Mouse (Mus musculus) left cerebral cortex, postnatal 25 days (tissue): ENCODE data around the gene Krt79. TPM values are rescaled to one million over a fixed set of nuclear protein-coding genes. Genes with fewer than 3 reads are reported as not detected.

Experiments
- DNase-seq, 2 experiments: peaks; one replicate each; pipeline ENCODE4 v3.0.0; 2022; ENCODE audit warnings: low spot score in 2 of 2, mixed read lengths in 1 of 2
- intact Hi-C: fragments of 180-260 bp; cut with DNase I; formaldehyde crosslinking; loops from one replicate; pipeline ENCODE4 v1.15.1; 2025
- microRNA-seq, 2 experiments: library from miRNA; unstranded; fragments of <30 nt; microRNA quantifications; one replicate each; pipeline ENCODE4 v1.2.0; 2022
- total RNA-seq, 2 experiments: library from RNA; stranded (reverse); gene quantifications; 2 replicates each; pipeline ENCODE4 v1.2.3; 2021

The Krt79 gene
- total RNA-seq, 2 experiments from 2014 or later, result not detected

- peak in 1 of 2 experiments; percentile 8 for DNase-seq
These were observed 1.8 kb upstream of the Krt79 start for GRCm38 (mm10) chr15:101941948-101942347.

GRCm38 (mm10) chr15:101938600-101939308 lies 1.4 kb downstream of the Krt79 start:
- intact Hi-C loops, result no loop called here
- no peak for DNase-seq

More at GRCm38 (mm10) chr15:101941948-101942347, 1.8 kb upstream of the Krt79 start:
- intact Hi-C loops, result no loop called here

- intact Hi-C loops, result no loop called here
- DNase-seq, result no peak
These were observed 7.1 kb downstream of the Krt79 start for GRCm38 (mm10) chr15:101933024-101933423.

GRCm38 (mm10) chr15:101929666-101930065 lies 10.5 kb downstream of the Krt79 start:
- DNase-seq, result no peak
- intact Hi-C loops, result no loop called here

GRCm38 (mm10) chr15:101929087-101929486 lies 11.0 kb downstream of the Krt79 start:
- no peak for DNase-seq
- intact Hi-C loops, result no loop called here

- intact Hi-C loops, result no loop called here
- DNase-seq, result no peak
These were observed 12.6 kb downstream of the Krt79 start for GRCm38 (mm10) chr15:101927340-101928080.

GRCm38 (mm10) chr15:101925041-101925440 lies 15.1 kb downstream of the Krt79 start:
- DNase-seq, result no peak
- intact Hi-C loops, result no loop called here

GRCm38 (mm10) chr15:101924635-101925034 lies 15.5 kb downstream of the Krt79 start, which contains the start of gene Krt4:
Gene Krt4, minus strand, starts transcription at chr15:101924735.
- intact Hi-C loops, result no loop called here
- DNase-seq, result no peak

- intact Hi-C loops, result no loop called here
- DNase-seq, result no peak
These were observed 17.8 kb downstream of the Krt79 start for GRCm38 (mm10) chr15:101922296-101922695.

GRCm38 (mm10) chr15:101916072-101916471 lies 24.1 kb downstream of the Krt79 start:
- no peak for DNase-seq
- intact Hi-C loops, result no loop called here

- intact Hi-C loops, result loop anchor here (5.0 kb wide), 1 partner anchor 318 kb away; no protein-coding TSS in a partner anchor
- DNase-seq, result no peak
These were observed 35.3 kb downstream of the Krt79 start for GRCm38 (mm10) chr15:101904849-101905248.

- intact Hi-C loops, result no loop called here
- no peak for DNase-seq
These were observed 37.7 kb downstream of the Krt79 start for GRCm38 (mm10) chr15:101902171-101903149.

- no peak for DNase-seq
- intact Hi-C loops, result loop anchor here (5.0 kb wide), 1 partner anchor 162 kb away; no protein-coding TSS in a partner anchor
These were observed 44.9 kb downstream of the Krt79 start for GRCm38 (mm10) chr15:101895216-101895615.

- intact Hi-C loops, result no loop called here
- DNase-seq, result no peak
These were observed 47.3 kb downstream of the Krt79 start, which contains the start of gene Krt76 for GRCm38 (mm10) chr15:101892820-101893219. Gene Krt76, minus strand, starts transcription at chr15:101892920.

GRCm38 (mm10) chr15:101879776-101880175 lies 60.3 kb downstream of the Krt79 start:
- DNase-seq, result no peak
- intact Hi-C loops, result loop anchor here (5.0 kb wide), 1 partner anchor 77 kb away; the partner anchor contains the start of gene Krt73

Small RNA genes within 50 kb of the gene (microRNA-seq; reads per million reads assigned to microRNA genes)
- 0 reads per million in 2 experiments for gene Gm44356

Other genes with a start within 250 kb of the Krt79 start
- not detected for gene Krt6a, start 246.0 kb downstream of the Krt79 start, total RNA-seq
- gene Krt5, start 227.4 kb downstream of the Krt79 start, total RNA-seq, result not detected
- not detected for gene Krt71, start 197.2 kb downstream of the Krt79 start, total RNA-seq
- gene Krt72, start 153.9 kb downstream of the Krt79 start, total RNA-seq, result not detected
- 1 to 10 TPM; 1.3 to 2.0 TPM for gene Krt73, start 138.0 kb downstream of the Krt79 start, total RNA-seq
- under 1 TPM; 0.16 to 0.23 TPM for gene Krt2, start 122.2 kb downstream of the Krt79 start, total RNA-seq
- 1 to 10 TPM; 2.4 to 2.5 TPM for gene Krt1, start 89.5 kb downstream of the Krt79 start, total RNA-seq
- 10 to 100 TPM; 10.1 to 12.6 TPM for gene Krt77, start 70.6 kb downstream of the Krt79 start, total RNA-seq
- not detected for gene Krt76, start 47.4 kb downstream of the Krt79 start, total RNA-seq
- not detected for gene Krt4, start 15.6 kb downstream of the Krt79 start, total RNA-seq
- not detected for gene Krt78, start 14.0 kb upstream of the Krt79 start, total RNA-seq
- gene Krt8, start 64.2 kb upstream of the Krt79 start, total RNA-seq, result under 1 TPM in 1 of 2 experiments, not detected in 1; 0.32 TPM
- under 1 TPM in 1 of 2 experiments, not detected in 1; 0.69 TPM for gene Krt18, start 87.9 kb upstream of the Krt79 start, total RNA-seq
- 100 to 1,000 TPM; 157 to 161 TPM for gene Eif4b, start 133.4 kb upstream of the Krt79 start, total RNA-seq
- gene Tns2, start 160.1 kb upstream of the Krt79 start, total RNA-seq, result 10 to 100 TPM; 11.8 to 19.1 TPM
- 100 to 1,000 TPM; 142 to 146 TPM for gene Spryd3, start 195.9 kb upstream of the Krt79 start, total RNA-seq
- gene Igfbp6, start 204.0 kb upstream of the Krt79 start, total RNA-seq, result 10 to 100 TPM; 36.5 to 43.1 TPM
- under 1 TPM in 1 of 2 experiments, not detected in 1; 0.14 TPM for gene Soat2, start 210.2 kb upstream of the Krt79 start, total RNA-seq